ENCODE assay signal across 8 mouse cellular contexts in genomic region chr2:155050504-155051236, GRCm38 (mm10). TPM values are rescaled to one million over a fixed set of nuclear protein-coding genes. Genes with fewer than 3 reads are reported as not detected.
DNase-seq lines count a peak whose midpoint lies in the region; ATAC-seq and TF ChIP-seq lines count a peak whose summit lies in the region.

No protein-coding gene starts in this region.

- H3K27ac ChIP-seq in brown adipose tissue, adult 24 weeks (replicated peaks; ENCODE audit: low read depth, low read length) = peak overlapping the region; percentile 76
- H3K27ac ChIP-seq in heart, embryonic 15.5 days = peak overlapping the region; percentile 70
- peak overlapping the region; percentile 48 for H3K27ac ChIP-seq in liver, embryonic 14.5 days
- H3K27ac ChIP-seq in neural tube, embryonic 11.5 days (ENCODE audit: low read depth, low read length) = peak overlapping the region; percentile 58
- peak overlapping the region; percentile 75 for H3K27ac ChIP-seq in stomach, postnatal 0 days (replicated peaks)

- no peaks in the 10 kb centered on the region for H3K9me3 ChIP-seq in heart, embryonic 15.5 days (replicated peaks)
- H3K9me3 ChIP-seq in liver, embryonic 14.5 days (ENCODE audit: control insufficient read depth, low read length) = no peaks in the 10 kb centered on the region
- no peaks in the 10 kb centered on the region for H3K9me3 ChIP-seq in neural tube, embryonic 11.5 days (ENCODE audit: control insufficient read depth, low read length)
- no peaks in the 10 kb centered on the region for H3K9me3 ChIP-seq in stomach, postnatal 0 days (ENCODE audit: control insufficient read depth, low read length)

- peaks cover 6% of the 10 kb centered on the region; the same call in 1 of the 2 replicates for H3K4me1 ChIP-seq in brown adipose tissue, adult 24 weeks (ENCODE audit: control insufficient read depth, insufficient read depth, insufficient read length, low read length)
- peaks cover 17% of the 10 kb centered on the region for H3K4me1 ChIP-seq in heart, embryonic 15.5 days (replicated peaks)
- peaks cover 7 to 24% of the 10 kb centered on the region in 2 experiments for H3K4me1 ChIP-seq in liver, embryonic 14.5 days (replicated peaks; ENCODE audit: control insufficient read depth in 2 of 2, insufficient read depth in 2 of 2, low read length in 1 of 2)
- H3K4me1 ChIP-seq in neural tube, embryonic 11.5 days (ENCODE audit: control insufficient read depth, insufficient read depth, low read length) = peaks cover 3% of the 10 kb centered on the region; the same call in 1 of the 2 replicates
- H3K4me1 ChIP-seq in stomach, postnatal 0 days (replicated peaks; ENCODE audit: control insufficient read depth, insufficient read depth) = no peaks in the 10 kb centered on the region

- DNase-seq in CD4-positive, CD25-positive, alpha-beta regulatory T cell, adult 2 months (ENCODE audit: low read depth, low spot score) = peak; percentile 98
- peak; percentile 62 for DNase-seq in fibroblast of lung, adult 2 months (ENCODE audit: low read depth)
- DNase-seq in kidney, postnatal 25 days = peak; percentile 97
- DNase-seq in liver, embryonic 14.5 days (ENCODE audit: low read depth in 3 of 3, low spot score in 3 of 3) = peak; percentile 89 to 94 (median 91)
- peak; percentile 98 for DNase-seq in neural tube, embryonic 11.5 days (ENCODE audit: low spot score)
- DNase-seq in stomach, postnatal 0 days (ENCODE audit: low spot score) = peak; percentile 98

- H3K4me3 ChIP-seq in brown adipose tissue, adult 24 weeks (ENCODE audit: insufficient read depth, low read depth, low read length) = peak overlapping the region; percentile 72
- peak overlapping the region; percentile 61 for H3K4me3 ChIP-seq in heart, embryonic 15.5 days
- peak overlapping the region; percentile 63 to 69 for H3K4me3 ChIP-seq in liver, embryonic 14.5 days (ENCODE audit: insufficient read depth in 1 of 2, low read depth in 2 of 2, low read length in 2 of 2)
- peak overlapping the region; percentile 37 for H3K4me3 ChIP-seq in neural tube, embryonic 11.5 days (ENCODE audit: low read depth, low read length)
- H3K4me3 ChIP-seq in stomach, postnatal 0 days (ENCODE audit: low read depth, low read length) = peak overlapping the region; percentile 48

- H3K9ac ChIP-seq in heart, embryonic 15.5 days = peak overlapping the region; percentile 66
- peak overlapping the region; percentile 76 for H3K9ac ChIP-seq in liver, embryonic 14.5 days (replicated peaks)
- H3K9ac ChIP-seq in neural tube, embryonic 11.5 days (ENCODE audit: low read length) = peak overlapping the region; percentile 51
- peak overlapping the region; percentile 63 for H3K9ac ChIP-seq in stomach, postnatal 0 days (ENCODE audit: low read length)

- TF ChIP-seq EP300 in liver, embryonic 14.5 days (IDR thresholded peaks at IDR 0.05; ENCODE audit: low read depth) = no peak
- no peak for TF ChIP-seq EP300 in stomach, postnatal 0 days (optimal IDR thresholded peaks at IDR 0.05)

- WGBS in heart, embryonic 15.5 days = 1% methylated on average over 45 of the region's 45 CpGs
- WGBS in liver, embryonic 14.5 days (ENCODE audit: insufficient replicate concordance) = 1% methylated on average over 45 of the region's 45 CpGs
- under 1% methylated on average over 45 of the region's 45 CpGs for WGBS in neural tube, embryonic 11.5 days
- WGBS in stomach, postnatal 0 days = under 1% methylated on average over 44 of the region's 45 CpGs

- peak; percentile 93 for ATAC-seq in heart, embryonic 15.5 days (replicated peaks; ENCODE audit: insufficient number of reproducible peaks, insufficient read depth, low FRiP score, low read depth)
- peak; percentile 94 for ATAC-seq in liver, embryonic 14.5 days (ENCODE audit: insufficient read depth)
- ATAC-seq in neural tube, embryonic 11.5 days (ENCODE audit: insufficient read depth, low FRiP score, low TSS enrichment) = peak; percentile 94
- ATAC-seq in stomach, postnatal 0 days (ENCODE audit: low FRiP score, low TSS enrichment) = peak; percentile 94

- peak; percentile 26; the same call in 1 of the 2 replicates for TF ChIP-seq CTCF in liver, embryonic 14.5 days (IDR thresholded peaks at IDR 0.05; ENCODE audit: low read depth)
- TF ChIP-seq CTCF in stomach, postnatal 0 days (IDR thresholded peaks at IDR 0.05; ENCODE audit: low read depth) = no peak

- H3K36me3 ChIP-seq in heart, embryonic 15.5 days = no peaks in the 10 kb centered on the region
- H3K36me3 ChIP-seq in liver, embryonic 14.5 days (replicated peaks; ENCODE audit: control insufficient read depth, insufficient read depth, low read depth) = no peaks in the 10 kb centered on the region
- H3K36me3 ChIP-seq in neural tube, embryonic 11.5 days (ENCODE audit: control insufficient read depth, insufficient read depth, low read length) = no peaks in the 10 kb centered on the region
- H3K36me3 ChIP-seq in stomach, postnatal 0 days (ENCODE audit: control insufficient read depth, insufficient read depth, low read length) = no peaks in the 10 kb centered on the region

- H3K4me2 ChIP-seq in heart, embryonic 15.5 days = peak overlapping the region; percentile 91
- H3K4me2 ChIP-seq in liver, embryonic 14.5 days (ENCODE audit: low read depth) = peak overlapping the region; percentile 97
- H3K4me2 ChIP-seq in neural tube, embryonic 11.5 days (ENCODE audit: low read depth) = peak overlapping the region; percentile 60
- peak overlapping the region; percentile 84 for H3K4me2 ChIP-seq in stomach, postnatal 0 days (replicated peaks; ENCODE audit: low read depth)

- H3K27me3 ChIP-seq in heart, embryonic 15.5 days = no peaks in the 10 kb centered on the region
- H3K27me3 ChIP-seq in liver, embryonic 14.5 days (ENCODE audit: control insufficient read depth, insufficient read depth, low read length) = no peaks in the 10 kb centered on the region
- H3K27me3 ChIP-seq in neural tube, embryonic 11.5 days (ENCODE audit: control insufficient read depth, insufficient read depth, low read length) = no peaks in the 10 kb centered on the region
- no peaks in the 10 kb centered on the region for H3K27me3 ChIP-seq in stomach, postnatal 0 days (ENCODE audit: control insufficient read depth, insufficient read depth, low read length)

RNA-seq across cellular contexts. Expression of gene Ahcy, which starts 23.6 kb away (rescaled TPM):
- 9.7 and 13.2 TPM in 2 replicates for polyA plus RNA-seq in brown adipose tissue, adult 24 weeks (2012; ENCODE audit: insufficient read depth, insufficient read length, missing spikeins)
- 36.9 and 46.4 TPM in 2 replicates for polyA plus RNA-seq in heart, embryonic 15.5 days (2015; fragmentation: Nextera tagmentation; extraction: Ambion mirVana)
- 88.4 and 89.4 TPM in 2 replicates for polyA plus RNA-seq in liver, embryonic 14.5 days (2012; rRNA removed)
- 61.3 and 65.7 TPM in 2 replicates for polyA plus RNA-seq in liver, embryonic 14.5 days (2014; fragmentation: Nextera tagmentation; extraction: Ambion mirVana)
- polyA plus RNA-seq in neural tube, embryonic 11.5 days (2014; fragmentation: Nextera tagmentation; extraction: Ambion mirVana) = 85.1 and 90.5 TPM in 2 replicates
- 23.8 and 25.2 TPM in 2 replicates for polyA plus RNA-seq in stomach, postnatal 0 days (2015; fragmentation: Nextera tagmentation; extraction: Ambion mirVana)

RNA-seq across cellular contexts. Expression of gene Gm14226, which starts 32.6 kb away (rescaled TPM):
- polyA plus RNA-seq in brown adipose tissue, adult 24 weeks (2012; ENCODE audit: insufficient read depth, insufficient read length, missing spikeins) = not detected in 2 replicates
- polyA plus RNA-seq in heart, embryonic 15.5 days (2015; fragmentation: Nextera tagmentation; extraction: Ambion mirVana) = 0.39 and 0.42 TPM in 2 replicates
- 0.14 and 0.16 TPM in 2 replicates for polyA plus RNA-seq in liver, embryonic 14.5 days (2012; rRNA removed)
- polyA plus RNA-seq in liver, embryonic 14.5 days (2014; fragmentation: Nextera tagmentation; extraction: Ambion mirVana) = 0.36 and 0.49 TPM in 2 replicates
- 1.1 and 1.5 TPM in 2 replicates for polyA plus RNA-seq in neural tube, embryonic 11.5 days (2014; fragmentation: Nextera tagmentation; extraction: Ambion mirVana)
- polyA plus RNA-seq in stomach, postnatal 0 days (2015; fragmentation: Nextera tagmentation; extraction: Ambion mirVana) = 0.24 and 0.48 TPM in 2 replicates

Comparison
In these comparisons a context has a peak if more than half of its experiments do, and no peak if none do; other contexts are left out.
1. Peak in every context shown above with its lines: DNase-seq, ATAC-seq, H3K4me3 ChIP-seq and H3K27ac ChIP-seq.